Mouse (Mus musculus): ENCODE measurements around the gene Gramd4.

The Gramd4 gene

DNA sequence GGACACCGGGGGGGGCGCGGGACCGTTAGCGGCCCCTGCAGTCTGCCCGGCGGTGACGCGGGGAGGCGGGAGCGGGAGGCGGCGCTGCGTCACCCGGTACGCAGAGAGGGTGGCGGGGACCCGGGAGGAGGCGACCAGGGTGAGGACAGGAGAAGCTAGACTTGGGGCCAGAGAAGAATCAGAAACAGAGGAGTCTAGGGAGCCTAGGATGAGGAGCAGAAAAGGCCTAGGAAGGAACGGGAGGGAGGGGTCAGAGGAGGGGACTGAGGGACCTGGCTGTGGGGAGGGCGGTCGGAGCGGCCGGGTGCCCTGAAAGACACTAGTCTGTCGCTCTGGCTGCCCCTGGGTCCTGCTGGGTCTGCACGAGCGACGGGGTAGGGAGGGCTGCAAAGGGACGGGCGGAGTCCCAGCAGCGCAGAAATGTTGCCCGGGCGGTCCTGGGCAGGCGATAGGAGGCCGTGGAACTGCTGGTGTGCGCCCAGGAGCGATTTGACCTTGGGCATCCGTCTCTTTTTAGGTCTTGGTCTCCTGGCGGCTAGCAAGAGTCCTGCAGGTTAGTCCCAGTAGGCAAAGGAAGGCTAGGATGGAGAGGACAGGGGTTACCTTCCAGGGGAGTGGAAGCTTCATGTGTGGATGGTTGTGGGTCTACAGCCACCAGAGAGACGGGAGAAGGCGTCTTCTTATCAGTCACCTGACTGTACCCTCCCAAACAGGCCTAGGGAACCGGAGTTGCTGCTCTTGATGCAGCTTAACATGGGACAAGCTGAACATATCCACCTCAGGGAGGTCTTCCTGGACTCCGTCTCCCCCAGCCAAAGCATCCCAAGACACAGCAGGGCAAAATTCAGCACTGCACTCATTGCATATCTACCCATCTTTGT, 128.4 kb downstream of the Gramd4 start, which contains the start of gene Cerk:
Cerk (minus strand) TSS at position 453 of the 881 bp plus-strand sequence.
- peak; percentile 91 for DNase-seq

DNA sequence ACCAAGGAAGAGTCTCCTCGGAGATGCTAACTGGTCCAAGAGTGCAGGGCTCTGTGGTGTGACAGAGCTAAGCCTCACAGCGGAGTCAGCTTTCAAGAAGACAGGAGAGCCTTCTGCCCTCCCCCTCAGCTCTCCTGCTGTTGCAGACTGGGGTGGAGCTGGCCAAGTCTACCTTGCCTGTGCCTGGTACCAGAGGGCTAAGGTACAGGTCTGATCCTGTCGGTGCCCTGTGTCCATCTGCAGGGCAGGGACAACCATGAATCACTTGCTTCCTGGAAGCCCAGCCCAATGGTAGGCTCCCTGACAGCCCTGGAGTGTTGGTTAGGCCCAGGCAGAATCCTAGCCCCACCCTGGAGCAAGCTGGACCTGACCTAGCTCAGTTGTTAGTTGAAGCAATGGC, 129.2 kb downstream of the Gramd4 start:
- peak; percentile 56 to 58 for DNase-seq

All from cerebellum, adult 18-20 months (tissue).